Mouse (Mus musculus): Measurements from ENCODE around the gene B3gnt9. TPM values are rescaled to one million over a fixed set of nuclear protein-coding genes. Genes with fewer than 3 reads are reported as not detected.
"Not testable (repeated sequence)": the region's sequence is repeated elsewhere in the genome, so short reads cannot be mapped to it uniquely, and the experiment has no call there.

Gene B3gnt9
- polyA plus RNA-seq, 1 experiment from 2014 or later = 6.2 TPM

DNA sequence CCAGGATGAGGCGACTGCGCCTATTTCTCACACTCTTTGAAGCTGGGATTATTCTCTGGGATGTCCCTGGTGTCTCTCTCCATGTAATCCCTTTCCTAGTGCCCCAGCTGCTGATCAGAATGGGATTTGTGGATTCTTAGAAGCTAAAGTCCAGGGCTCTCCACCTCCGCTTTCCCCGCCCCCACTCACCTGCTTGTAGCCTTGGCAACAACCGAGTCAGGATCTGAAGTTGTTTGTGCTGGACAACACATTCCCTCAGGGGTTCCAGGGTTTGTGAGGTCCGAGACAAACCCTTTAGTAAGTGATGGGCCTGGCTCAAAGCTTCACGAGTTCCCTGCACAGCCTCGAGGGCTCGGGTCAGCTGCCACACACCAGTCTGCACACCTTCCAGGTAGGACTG, 39.8 kb upstream of the B3gnt9 start:
- H3K36me3 ChIP-seq (ENCODE audit: control insufficient read depth, insufficient read depth, low read length) = peaks cover 2% of the 10 kb centered on the region; the same call in 1 of the 2 replicates
- peaks cover 22% of the 10 kb centered on the region for H3K4me1 ChIP-seq (ENCODE audit: control insufficient read depth, insufficient read depth, low read length)
- WGBS = 76% methylated on average over 9 of the region's 9 CpGs
- no peak overlapping the region for H3K4me3 ChIP-seq (ENCODE audit: low read depth, low read length)
- no peak overlapping the region for H3K9ac ChIP-seq (replicated peaks; ENCODE audit: low read depth, low read length)
- ATAC-seq (ENCODE audit: low read depth) = no peak
- no peaks in the 10 kb centered on the region for H3K27me3 ChIP-seq (ENCODE audit: control insufficient read depth, insufficient read depth, low read length)
- H3K27ac ChIP-seq (ENCODE audit: low read depth, low read length) = no peak overlapping the region
- H3K9me3 ChIP-seq (ENCODE audit: control insufficient read depth, low read length) = no peaks in the 10 kb centered on the region
- H3K4me2 ChIP-seq (ENCODE audit: low read depth, low read length) = peak overlapping the region; percentile 27; the same call in 1 of the 2 replicates

DNA sequence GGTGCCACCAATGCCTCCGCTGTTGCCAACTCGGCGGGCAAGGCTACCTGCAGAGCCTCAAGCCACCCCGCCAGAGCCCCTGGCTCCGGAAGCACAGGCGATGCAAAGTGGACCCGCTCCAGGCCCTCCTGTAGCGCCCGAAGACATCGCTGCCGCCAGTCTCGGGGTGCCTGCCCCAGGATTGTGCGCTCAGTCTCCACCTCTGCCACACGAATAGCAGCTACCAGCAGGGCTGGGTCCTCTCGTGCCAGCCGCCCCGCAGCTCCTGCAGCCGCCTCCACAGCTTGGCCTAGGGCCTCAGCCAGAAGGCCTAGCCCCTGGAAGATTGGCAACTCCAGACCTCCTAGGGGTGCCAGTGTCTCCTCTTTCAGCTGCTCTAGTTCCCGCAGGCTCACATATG, 38.5 kb upstream of the B3gnt9 start:
- no peak overlapping the region for H3K4me3 ChIP-seq (ENCODE audit: low read depth, low read length)
- no peak overlapping the region for H3K4me2 ChIP-seq (ENCODE audit: low read depth, low read length)
- no peak overlapping the region for H3K9ac ChIP-seq (replicated peaks; ENCODE audit: low read depth, low read length)
- ATAC-seq (ENCODE audit: low read depth) = no peak
- no peak overlapping the region for H3K27ac ChIP-seq (ENCODE audit: low read depth, low read length)
- H3K36me3 ChIP-seq (ENCODE audit: control insufficient read depth, insufficient read depth, low read length) = no peaks in the 10 kb centered on the region
- H3K27me3 ChIP-seq (ENCODE audit: control insufficient read depth, insufficient read depth, low read length) = no peaks in the 10 kb centered on the region
- H3K9me3 ChIP-seq (ENCODE audit: control insufficient read depth, low read length) = no peaks in the 10 kb centered on the region
- WGBS = 76% methylated on average over 19 of the region's 19 CpGs
- peaks cover 17% of the 10 kb centered on the region for H3K4me1 ChIP-seq (ENCODE audit: control insufficient read depth, insufficient read depth, low read length)

DNA sequence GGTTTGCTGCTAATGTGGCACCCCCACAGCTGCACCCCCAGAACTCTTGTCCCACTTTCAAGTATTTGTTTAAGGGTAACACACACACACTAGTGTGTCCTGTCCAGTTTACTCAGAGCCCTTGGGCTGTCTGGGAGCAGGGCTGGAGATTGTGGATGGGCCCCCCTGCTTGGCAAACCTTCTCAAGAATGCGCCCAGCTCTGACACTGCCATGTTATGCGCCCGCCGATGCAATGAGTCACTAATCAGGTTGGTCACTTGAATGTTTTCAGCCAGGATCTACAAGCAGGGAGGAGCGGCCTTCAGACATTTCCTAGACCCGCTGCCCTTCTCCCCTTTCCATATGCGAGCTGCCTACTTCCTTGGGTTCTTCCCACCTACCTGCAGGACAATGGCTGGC, 37.5 kb upstream of the B3gnt9 start:
- Histone ChIP-seq H3K9me3 (ENCODE audit: control insufficient read depth, low read length) (no peaks in the 10 kb centered on the region), H3K4me3 (ENCODE audit: low read depth, low read length) (no peak overlapping the region), H3K36me3 (ENCODE audit: control insufficient read depth, insufficient read depth, low read length) (no peaks in the 10 kb centered on the region), H3K27ac (ENCODE audit: low read depth, low read length) (no peak overlapping the region), H3K4me1 (ENCODE audit: control insufficient read depth, insufficient read depth, low read length) (peaks cover 14% of the 10 kb centered on the region), H3K27me3 (ENCODE audit: control insufficient read depth, insufficient read depth, low read length) (no peaks in the 10 kb centered on the region), H3K9ac (replicated peaks; ENCODE audit: low read depth, low read length) (no peak overlapping the region), H3K4me2 (ENCODE audit: low read depth, low read length) (no peak overlapping the region)
- WGBS = 88% methylated on average over 7 of the region's 7 CpGs
- ATAC-seq (ENCODE audit: low read depth) = no peak

DNA sequence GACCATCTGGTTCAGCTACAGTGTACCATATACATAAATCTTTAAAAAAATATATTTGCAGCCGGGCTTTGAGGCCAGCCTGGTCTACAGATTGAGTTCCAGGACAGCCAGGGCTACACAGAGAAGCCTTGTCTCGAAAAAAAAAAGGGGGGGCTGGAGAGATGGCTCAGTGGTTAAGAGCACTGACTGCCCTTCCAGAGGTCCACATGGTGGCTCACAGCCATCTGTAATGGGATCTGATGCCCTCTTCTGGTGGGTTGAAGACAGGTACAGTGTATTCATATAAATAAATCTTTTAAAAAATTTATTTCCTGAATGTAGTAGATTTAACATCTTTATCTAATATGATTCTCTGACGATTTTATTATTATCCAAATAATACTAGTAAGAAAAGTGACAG, 36.8 kb upstream of the B3gnt9 start:
- H3K27me3 ChIP-seq (ENCODE audit: control insufficient read depth, insufficient read depth, low read length); H3K4me2 ChIP-seq (ENCODE audit: low read depth, low read length); H3K27ac ChIP-seq (ENCODE audit: low read depth, low read length); ATAC-seq (ENCODE audit: low read depth); H3K9ac ChIP-seq (replicated peaks; ENCODE audit: low read depth, low read length); H3K4me3 ChIP-seq (ENCODE audit: low read depth, low read length); H3K36me3 ChIP-seq (ENCODE audit: control insufficient read depth, insufficient read depth, low read length); H3K9me3 ChIP-seq (ENCODE audit: control insufficient read depth, low read length): not testable (repeated sequence)
- H3K4me1 ChIP-seq (ENCODE audit: control insufficient read depth, insufficient read depth, low read length) = peaks cover 21% of the 10 kb centered on the region
- 75% methylated on average over 3 of the region's 3 CpGs for WGBS

DNA sequence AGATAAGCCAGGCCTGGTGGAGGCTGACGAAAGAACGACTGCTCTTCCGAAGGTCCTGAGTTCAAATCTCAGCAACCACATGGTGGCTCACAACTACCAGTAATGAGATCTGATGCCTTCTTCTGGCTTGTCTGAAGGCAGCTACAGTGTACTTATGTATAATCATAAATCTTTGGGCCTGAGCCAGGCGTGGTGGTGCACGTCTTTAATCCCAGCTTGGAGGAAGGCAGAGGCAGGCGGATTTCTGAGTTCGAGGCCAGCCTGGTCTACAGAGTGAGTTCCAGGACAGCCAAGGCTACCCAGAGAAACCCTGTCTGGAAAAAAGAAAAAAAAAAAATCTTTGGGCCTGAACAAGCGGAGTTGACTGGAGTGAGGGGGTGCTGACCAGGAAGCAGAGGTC, 36.4 kb upstream of the B3gnt9 start:
- not testable (repeated sequence) for H3K27me3 ChIP-seq (ENCODE audit: control insufficient read depth, insufficient read depth, low read length); H3K36me3 ChIP-seq (ENCODE audit: control insufficient read depth, insufficient read depth, low read length); H3K27ac ChIP-seq (ENCODE audit: low read depth, low read length); H3K9ac ChIP-seq (replicated peaks; ENCODE audit: low read depth, low read length); H3K9me3 ChIP-seq (ENCODE audit: control insufficient read depth, low read length); H3K4me2 ChIP-seq (ENCODE audit: low read depth, low read length); ATAC-seq (ENCODE audit: low read depth); H3K4me3 ChIP-seq (ENCODE audit: low read depth, low read length)
- peaks cover 23% of the 10 kb centered on the region for H3K4me1 ChIP-seq (ENCODE audit: control insufficient read depth, insufficient read depth, low read length)
- 85% methylated on average over 8 of the region's 8 CpGs for WGBS

DNA sequence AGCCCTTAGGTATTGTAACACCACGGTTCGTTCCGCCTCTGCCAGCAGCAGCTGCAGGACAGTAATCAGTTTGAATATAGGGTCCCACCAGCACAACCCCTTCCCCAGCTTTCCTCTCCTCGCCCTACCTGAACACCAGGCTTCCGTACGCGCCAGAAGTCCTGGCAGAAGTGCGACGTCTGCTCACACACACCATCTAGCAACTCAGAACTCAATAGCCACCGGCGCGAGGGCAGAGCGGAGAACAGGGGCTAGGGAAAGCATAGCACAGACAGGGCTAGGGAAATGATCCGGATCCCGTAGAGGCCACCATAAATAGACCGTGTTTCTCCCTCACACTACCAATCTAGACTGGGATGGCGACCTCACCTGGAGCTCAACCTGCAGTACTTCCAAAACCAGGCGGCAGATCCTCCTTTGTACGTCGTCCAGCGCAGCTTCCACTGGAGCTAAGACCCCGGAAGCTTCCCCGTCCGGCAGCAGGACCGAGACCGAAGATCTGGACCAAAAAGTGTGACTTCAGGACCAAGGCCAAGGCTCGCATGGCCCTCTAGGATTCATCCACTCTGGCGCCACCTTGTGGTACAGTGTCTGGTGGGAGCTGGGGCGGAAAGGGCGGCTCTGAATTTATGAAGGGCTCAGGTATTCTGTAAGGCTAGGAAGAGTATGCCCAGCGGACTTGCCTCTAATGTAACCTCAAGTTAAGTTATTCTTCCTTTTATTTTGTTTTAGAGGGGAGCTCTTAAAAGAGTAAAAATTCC, 35.8 kb upstream of the B3gnt9 start:
- peaks cover 23% of the 10 kb centered on the region for H3K4me1 ChIP-seq (ENCODE audit: control insufficient read depth, insufficient read depth, low read length)
- H3K27ac ChIP-seq (ENCODE audit: low read depth, low read length) = no peak overlapping the region
- H3K9me3 ChIP-seq (ENCODE audit: control insufficient read depth, low read length) = no peaks in the 10 kb centered on the region
- no peak overlapping the region for H3K9ac ChIP-seq (replicated peaks; ENCODE audit: low read depth, low read length)
- H3K36me3 ChIP-seq (ENCODE audit: control insufficient read depth, insufficient read depth, low read length) = no peaks in the 10 kb centered on the region
- no peak for ATAC-seq (ENCODE audit: low read depth)
- peak overlapping the region; percentile 38; the same call in 1 of the 2 replicates for H3K4me3 ChIP-seq (ENCODE audit: low read depth, low read length)
- 7% methylated on average over 31 of the region's 31 CpGs for WGBS
- H3K4me2 ChIP-seq (ENCODE audit: low read depth, low read length) = peak overlapping the region; percentile 78
- no peaks in the 10 kb centered on the region for H3K27me3 ChIP-seq (ENCODE audit: control insufficient read depth, insufficient read depth, low read length)

DNA sequence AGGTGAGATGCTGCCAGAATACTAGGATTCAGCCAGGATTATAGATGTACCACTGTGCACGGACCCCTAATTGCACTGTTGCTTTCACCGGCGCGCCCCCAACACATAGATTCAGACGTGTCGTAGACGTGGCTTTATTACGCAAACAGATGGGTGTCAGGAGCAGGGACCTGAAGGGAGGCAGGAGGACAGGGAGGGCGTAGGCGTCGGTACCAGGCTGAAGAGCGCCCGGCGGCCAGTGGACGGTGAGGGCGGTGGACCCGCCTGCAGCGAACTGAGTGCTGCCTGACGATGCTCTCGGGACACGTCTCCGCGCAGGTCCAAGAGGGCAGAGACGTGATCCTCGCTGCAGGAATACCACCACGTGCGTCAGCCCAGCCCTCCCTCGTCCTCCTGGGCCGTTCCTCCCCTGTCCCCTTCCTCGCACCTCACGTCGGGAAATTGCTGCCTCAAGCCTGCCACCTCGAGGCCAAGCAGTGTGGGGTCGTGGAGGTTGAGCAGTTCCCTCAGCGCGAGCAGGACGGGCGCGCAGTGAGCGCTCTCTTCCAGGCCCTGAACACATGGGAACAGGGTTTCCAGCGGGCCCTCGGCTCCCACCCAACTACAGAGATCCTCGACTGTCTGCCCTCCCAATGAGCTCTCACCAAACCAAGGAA, 35.0 kb upstream of the B3gnt9 start, which contains the start of gene 4931428F04Rik:
Gene 4931428F04Rik, minus strand, starts transcription at position 60 of the 656 bp plus-strand sequence.
- Histone ChIP-seq H3K27ac (ENCODE audit: low read depth, low read length) (peak within 1 kb of the TSS; percentile 82), H3K36me3 (ENCODE audit: control insufficient read depth, insufficient read depth, low read length) (peaks cover 5% of the 10 kb centered on the region; the same call in 1 of the 2 replicates), H3K4me1 (ENCODE audit: control insufficient read depth, insufficient read depth, low read length) (peaks cover 23% of the 10 kb centered on the region), H3K9me3 (ENCODE audit: control insufficient read depth, low read length) (no peaks in the 10 kb centered on the region), H3K27me3 (ENCODE audit: control insufficient read depth, insufficient read depth, low read length) (no peaks in the 10 kb centered on the region), H3K4me3 (ENCODE audit: low read depth, low read length) (peak within 1 kb of the TSS; percentile 38), H3K4me2 (ENCODE audit: low read depth, low read length) (peak within 1 kb of the TSS; percentile 78), H3K9ac (replicated peaks; ENCODE audit: low read depth, low read length) (peak within 1 kb of the TSS; percentile 44)
- WGBS = 2% methylated on average over 42 of the region's 43 CpGs
- ATAC-seq (ENCODE audit: low read depth) = peak; percentile 23

DNA sequence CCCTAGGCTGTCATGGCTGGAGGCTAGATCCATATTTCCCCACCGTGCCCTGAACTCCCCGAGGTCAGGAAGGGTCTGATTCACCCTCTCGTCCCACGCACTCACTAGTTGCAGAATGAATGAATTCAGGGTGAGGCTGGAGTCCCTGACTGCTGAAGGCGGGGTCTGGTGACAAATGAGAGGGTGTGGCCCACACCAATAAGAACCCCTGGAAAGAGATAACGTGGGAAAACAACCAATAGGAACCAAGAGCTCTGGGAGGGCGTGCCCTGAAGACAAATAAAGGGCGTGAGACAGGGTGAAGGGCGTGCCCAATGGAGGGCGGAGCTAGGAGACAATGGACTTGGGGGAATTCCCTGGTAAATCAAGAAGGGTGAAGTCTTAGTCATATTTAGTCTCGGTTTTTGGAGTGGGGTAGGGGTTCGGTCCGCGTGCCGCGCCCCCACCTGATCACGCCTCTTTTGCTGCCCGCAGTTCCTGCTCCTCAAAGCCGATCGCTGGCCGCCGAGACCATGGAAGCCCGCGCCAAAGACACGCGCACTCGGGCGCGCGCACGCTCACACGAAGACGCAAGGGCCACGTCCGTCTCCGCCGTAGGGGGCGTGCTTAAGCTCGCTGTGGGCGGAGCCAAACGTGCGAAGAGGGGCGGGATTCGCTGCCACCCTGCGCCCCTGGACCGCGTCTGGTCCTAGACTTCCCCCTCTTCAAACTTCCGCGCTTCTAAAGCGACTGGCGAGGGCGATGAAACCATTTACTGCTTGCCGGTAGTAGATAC, 34.2 kb upstream of the B3gnt9 start:
- Histone ChIP-seq H3K27me3 (ENCODE audit: control insufficient read depth, insufficient read depth, low read length) (no peaks in the 10 kb centered on the region), H3K4me1 (ENCODE audit: control insufficient read depth, insufficient read depth, low read length) (peaks cover 23% of the 10 kb centered on the region), H3K36me3 (ENCODE audit: control insufficient read depth, insufficient read depth, low read length) (peaks cover 10% of the 10 kb centered on the region; the same call in 1 of the 2 replicates), H3K27ac (ENCODE audit: low read depth, low read length) (peak overlapping the region; percentile 82), H3K9me3 (ENCODE audit: control insufficient read depth, low read length) (no peaks in the 10 kb centered on the region), H3K4me3 (ENCODE audit: low read depth, low read length) (peak overlapping the region; percentile 38), H3K4me2 (ENCODE audit: low read depth, low read length) (peak overlapping the region; percentile 78), H3K9ac (replicated peaks; ENCODE audit: low read depth, low read length) (peak overlapping the region; percentile 44)
- ATAC-seq (ENCODE audit: low read depth) = peak; percentile 93
- WGBS = under 1% methylated on average over 53 of the region's 53 CpGs
